Mouse (Mus musculus) stomach, postnatal 0 days (tissue): Measurements from ENCODE around the gene Ptprh.

Experiments
- CTCF ChIP-seq: IDR thresholded peaks from 2 replicates; pipeline ENCODE4 v1.5.1; 2016; ENCODE audit warnings: antibody characterized with exemption, low read depth, mild to moderate bottlenecking, moderate library complexity
- EP300 ChIP-seq: optimal IDR thresholded peaks from 2 replicates; pipeline ENCODE3; 2016; ENCODE audit warnings: antibody characterized with exemption

GRCm38 (mm10) chr7:4532005-4532729, 71.7 kb downstream of the Ptprh start, which contains the start of gene Dnaaf3:
- no peak for TF ChIP-seq CTCF
- TF ChIP-seq EP300 = no peak
